Mouse (Mus musculus): ENCODE measurements around the gene Ankrd23.
"Not testable (repeated sequence)": the region's sequence is repeated elsewhere in the genome, so short reads cannot be mapped to it uniquely, and the experiment has no call there.

Ankrd23 gene

GRCm38 (mm10) chr1:36536783-36537182 lies at the start of gene Ankrd23:
Ankrd23 (minus strand) TSS chr1:36536883.
- not testable (repeated sequence) for DNase-seq

GRCm38 (mm10) chr1:36586288-36586687 lies 49.6 kb upstream of the Ankrd23 start:
- no peak for DNase-seq

GRCm38 (mm10) chr1:36583408-36584116 lies 46.9 kb upstream of the Ankrd23 start:
- DNase-seq: no peak

- DNase-seq: no peak
Observed at GRCm38 (mm10) chr1:36582211-36582610, 45.5 kb upstream of the Ankrd23 start.

GRCm38 (mm10) chr1:36581260-36581659 lies 44.6 kb upstream of the Ankrd23 start:
- no peak for DNase-seq

GRCm38 (mm10) chr1:36580384-36581207 lies 43.9 kb upstream of the Ankrd23 start:
- DNase-seq: no peak

GRCm38 (mm10) chr1:36579974-36580383 lies 43.3 kb upstream of the Ankrd23 start:
- peak; percentile 80 for DNase-seq

- no peak for DNase-seq
Observed at GRCm38 (mm10) chr1:36576991-36577675, 40.5 kb upstream of the Ankrd23 start.

- no peak for DNase-seq
Observed at GRCm38 (mm10) chr1:36575347-36575746, 38.7 kb upstream of the Ankrd23 start.

- DNase-seq: no peak
Observed at GRCm38 (mm10) chr1:36574196-36574955, 37.7 kb upstream of the Ankrd23 start.

GRCm38 (mm10) chr1:36573524-36573923 lies 36.8 kb upstream of the Ankrd23 start:
- DNase-seq: no peak

- DNase-seq: no peak
Observed at GRCm38 (mm10) chr1:36572709-36573108, 36.0 kb upstream of the Ankrd23 start.

- DNase-seq: no peak
Observed at GRCm38 (mm10) chr1:36572140-36572700, 35.5 kb upstream of the Ankrd23 start.

- DNase-seq: no peak
Observed at GRCm38 (mm10) chr1:36571627-36572026, 34.9 kb upstream of the Ankrd23 start.

GRCm38 (mm10) chr1:36570320-36570719 lies 33.6 kb upstream of the Ankrd23 start:
- no peak for DNase-seq

GRCm38 (mm10) chr1:36569694-36570276 lies 33.1 kb upstream of the Ankrd23 start:
- DNase-seq: no peak

- DNase-seq: no peak
Observed at GRCm38 (mm10) chr1:36568776-36569175, 32.1 kb upstream of the Ankrd23 start.

GRCm38 (mm10) chr1:36567818-36568603 lies 31.3 kb upstream of the Ankrd23 start:
- DNase-seq: no peak

- no peak for DNase-seq
Observed at GRCm38 (mm10) chr1:36566425-36566824, 29.7 kb upstream of the Ankrd23 start.

GRCm38 (mm10) chr1:36564101-36564500 lies 27.4 kb upstream of the Ankrd23 start:
- no peak for DNase-seq

GRCm38 (mm10) chr1:36563632-36564031 lies 26.9 kb upstream of the Ankrd23 start:
- DNase-seq: no peak
